Comparison of ENCODE assay signal across 11 mouse cellular contexts in the genomic region with DNA sequence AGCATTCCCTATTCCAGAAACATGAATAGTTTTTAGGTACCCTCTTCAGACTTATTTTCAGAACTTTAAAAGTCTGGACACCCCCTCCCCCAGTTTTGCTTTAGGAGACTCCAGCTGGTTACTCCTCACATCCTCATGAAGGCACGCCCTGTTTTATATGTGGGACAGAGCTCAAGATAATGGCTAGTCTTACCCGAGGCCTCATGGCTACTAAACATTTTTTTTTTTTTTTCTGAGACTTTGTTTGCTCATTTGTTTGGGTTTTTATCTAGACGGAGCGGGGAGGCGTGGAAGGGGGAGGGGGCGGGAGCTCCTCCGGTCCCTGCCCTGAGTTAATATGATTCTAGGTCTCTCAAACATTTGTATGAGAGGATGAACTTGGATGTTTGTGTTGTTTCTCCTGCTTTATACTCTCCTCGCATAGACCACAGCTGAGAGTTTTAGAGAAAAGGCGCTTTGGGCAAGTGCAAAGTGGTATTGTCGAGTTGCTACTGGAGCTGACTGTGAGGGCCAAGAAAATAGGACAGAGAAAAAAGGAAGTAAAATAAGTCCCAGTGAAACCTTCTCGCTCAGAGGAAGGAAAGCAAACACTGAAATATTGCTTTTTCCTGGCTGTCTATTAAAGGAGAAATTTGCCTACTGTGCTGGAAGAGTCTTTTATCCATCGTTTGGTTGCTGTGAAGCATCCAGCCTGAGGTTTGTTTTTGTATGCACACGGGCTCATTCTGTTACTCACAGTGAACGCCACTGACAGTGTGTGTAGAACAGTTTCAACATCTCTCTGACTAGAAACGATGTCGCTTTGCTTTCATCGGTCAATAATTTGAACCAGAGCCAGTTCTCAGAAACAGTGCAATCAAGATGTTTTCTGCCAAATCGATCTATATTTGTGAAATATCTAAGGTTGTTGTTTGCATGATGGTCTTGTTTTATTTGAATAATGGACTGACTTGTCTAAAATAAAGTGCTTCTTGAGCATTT. TPM values are rescaled to one million over a fixed set of nuclear protein-coding genes. Genes with fewer than 3 reads are reported as not detected.
DNase-seq lines count a peak whose midpoint lies in the region; ATAC-seq and TF ChIP-seq lines count a peak whose summit lies in the region.
"Had no signal": no experiment of that assay in that cellular context is flagged by ENCODE, and none has a peak within 500 bp of the region (broad histone marks: within the 10 kb centered on the region; RNA-seq: fewer than 3 reads in every experiment).

No protein-coding gene starts in this region.

- WGBS in intestine, embryonic 14.5 days: 42% methylated on average over 18 of the region's 18 CpGs
- WGBS in midbrain, postnatal 0 days: 38% methylated on average over 18 of the region's 18 CpGs

- H3K27ac ChIP-seq in left cerebral cortex, adult 2 months: peak overlapping the region; percentile 76
- no peak overlapping the region for H3K27ac ChIP-seq in intestine, embryonic 14.5 days (ENCODE audit: low read depth)
- peak overlapping the region; percentile 32; the same call in 1 of the 2 replicates for H3K27ac ChIP-seq in midbrain, postnatal 0 days (ENCODE audit: low read depth, low read length)
- H3K27ac ChIP-seq: embryonic facial prominence, embryonic 12.5 days had no signal

- peak overlapping the region; percentile 18 for H3K4me2 ChIP-seq in intestine, embryonic 14.5 days (ENCODE audit: low read length)
- peak overlapping the region; percentile 12; the same call in 1 of the 2 replicates for H3K4me2 ChIP-seq in midbrain, postnatal 0 days (ENCODE audit: low read depth, low read length, poor library complexity, severe bottlenecking)
- H3K4me2 ChIP-seq: embryonic facial prominence, embryonic 12.5 days had no signal

- H3K4me3 ChIP-seq in left cerebral cortex, adult 2 months: no peak overlapping the region
- H3K4me3 ChIP-seq in intestine, embryonic 14.5 days (ENCODE audit: low read depth, low read length): no peak overlapping the region
- no peak overlapping the region for H3K4me3 ChIP-seq in midbrain, postnatal 0 days (ENCODE audit: low read depth, low read length)
- H3K4me3 ChIP-seq: embryonic facial prominence, embryonic 12.5 days; megakaryocyte, embryonic 14.5 days had no signal

- no peaks in the 10 kb centered on the region for H3K9me3 ChIP-seq in intestine, embryonic 14.5 days (ENCODE audit: control insufficient read depth, low read length)
- H3K9me3 ChIP-seq in midbrain, postnatal 0 days (ENCODE audit: low read length): no peaks in the 10 kb centered on the region
- H3K9me3 ChIP-seq: embryonic facial prominence, embryonic 12.5 days; megakaryocyte, embryonic 14.5 days had no signal

- ATAC-seq in intestine, embryonic 14.5 days (replicated peaks; ENCODE audit: low FRiP score, low TSS enrichment, low read depth): no peak
- ATAC-seq in midbrain, postnatal 0 days (ENCODE audit: low FRiP score): no peak
- ATAC-seq in activated CD4-positive, CD25-positive, alpha-beta regulatory T cell, adult 4 months: no peak
- no peak for ATAC-seq in erythroid progenitor cell, adult 5-6 weeks (replicated peaks; ENCODE audit: low FRiP score, poor library complexity, severe bottlenecking)

- H3K36me3 ChIP-seq in intestine, embryonic 14.5 days (ENCODE audit: control insufficient read depth, insufficient read depth, low read length): no peaks in the 10 kb centered on the region
- no peaks in the 10 kb centered on the region for H3K36me3 ChIP-seq in midbrain, postnatal 0 days (ENCODE audit: insufficient read depth, low read length)
- H3K36me3 ChIP-seq: embryonic facial prominence, embryonic 12.5 days had no signal

- no peaks in the 10 kb centered on the region for H3K4me1 ChIP-seq in intestine, embryonic 14.5 days (replicated peaks; ENCODE audit: control insufficient read depth, insufficient read depth, low read length)
- no peaks in the 10 kb centered on the region for H3K4me1 ChIP-seq in midbrain, postnatal 0 days (ENCODE audit: insufficient read depth, low read length)
- H3K4me1 ChIP-seq: embryonic facial prominence, embryonic 12.5 days; megakaryocyte, embryonic 14.5 days had no signal

- no peaks in the 10 kb centered on the region for H3K27me3 ChIP-seq in intestine, embryonic 14.5 days (replicated peaks; ENCODE audit: control insufficient read depth, insufficient read depth, low read length)
- no peaks in the 10 kb centered on the region for H3K27me3 ChIP-seq in midbrain, postnatal 0 days (ENCODE audit: insufficient read depth, low read length)
- H3K27me3 ChIP-seq: embryonic facial prominence, embryonic 12.5 days; megakaryocyte, embryonic 14.5 days had no signal

- peak; percentile 26 for DNase-seq in cerebellum, adult 9-10 months
- DNase-seq in cerebellum, postnatal 10 days: no peak
- DNase-seq in left cerebral cortex, adult 2 months (ENCODE audit: extremely low spot score in 1 of 2, low spot score in 2 of 2): peak in 1 of 2 experiments; percentile 13
- DNase-seq in left cerebral cortex, postnatal 36 days (ENCODE audit: low spot score in 2 of 2): no peak
- DNase-seq in intestine, embryonic 14.5 days (ENCODE audit: low spot score): no peak
- DNase-seq in midbrain, postnatal 0 days (ENCODE audit: low spot score): peak; percentile 40
- DNase-seq: kidney, adult 2 months had no signal

- intact Hi-C loops in left cerebral cortex, adult 2 months (cut with DNase I): no loop called here
- intact Hi-C loops in left cerebral cortex, postnatal 36 days (cut with DNase I): no loop called here

- TF ChIP-seq CTCF in left cerebral cortex, adult 2 months (IDR thresholded peaks at IDR 0.05): no peak
- TF ChIP-seq CTCF in midbrain, postnatal 0 days (IDR thresholded peaks at IDR 0.05): no peak

- H3K9ac ChIP-seq in intestine, embryonic 14.5 days (ENCODE audit: low read length): no peak overlapping the region
- H3K9ac ChIP-seq in midbrain, postnatal 0 days (replicated peaks; ENCODE audit: low read length, poor library complexity, severe bottlenecking): no peak overlapping the region
- H3K9ac ChIP-seq: embryonic facial prominence, embryonic 12.5 days had no signal

RNA-seq across cellular contexts. Expression of gene Arhgap5, which starts 29.5 kb away (rescaled TPM):
- 100 to 1,000 TPM; 141 to 144 TPM for total RNA-seq in left cerebral cortex, adult 2 months (2021)
- total RNA-seq in left cerebral cortex, postnatal 36 days (2021): 100 to 1,000 TPM; 131 to 137 TPM
- polyA plus RNA-seq in intestine, embryonic 14.5 days (2014; fragmentation: Nextera tagmentation; extraction: Ambion mirVana): 42.3 and 49.6 TPM in 2 replicates
- total RNA-seq in midbrain, postnatal 0 days (2014; rRNA removed): 74.0 and 87.7 TPM in 2 replicates
- 28.6 and 34.6 TPM in 2 replicates for polyA plus RNA-seq in midbrain, postnatal 0 days (2015; fragmentation: Nextera tagmentation; extraction: Ambion mirVana)
- polyA plus RNA-seq in activated CD4-positive, CD25-positive, alpha-beta regulatory T cell, adult 4 months (2017; shearing (Covaris generic)): 10 to 100 TPM; 19.4 to 20.3 TPM
- 2.5 and 3.2 TPM in 2 replicates for total RNA-seq in erythroid progenitor cell, adult 5-6 weeks (2015; ENCODE audit: low replicate concordance)
- total RNA-seq in erythroid progenitor cell, adult 5-6 weeks (2017; ENCODE audit: low replicate concordance): 3.3 and 4.1 TPM in 2 replicates

Comparison
In these comparisons a context has a peak if more than half of its experiments do, and no peak if none do; other contexts are left out.
1. DNase-seq: peak in cerebellum, adult 9-10 months (single experiment) and midbrain, postnatal 0 days (single experiment); none in cerebellum, postnatal 10 days (0 of 2), left cerebral cortex, postnatal 36 days (0 of 2) and intestine, embryonic 14.5 days (single experiment).
2. RNA of gene Arhgap5, which starts 29.5 kb away (total RNA-seq): 141 to 144 TPM in left cerebral cortex, adult 2 months, 131 to 137 TPM in left cerebral cortex, postnatal 36 days and 74.0 to 87.7 TPM in midbrain, postnatal 0 days; 2.5 to 4.1 TPM in erythroid progenitor cell, adult 5-6 weeks; every median in the first group is over 10 times any median in the second.